Mouse (Mus musculus): Measurements from ENCODE around the gene Bnip1. TPM values are rescaled to one million over a fixed set of nuclear protein-coding genes. Genes with fewer than 3 reads are reported as not detected.

Gene Bnip1
- total RNA-seq (2022): 10 to 100 TPM; 21.9 to 33.2 (median 30.4) TPM

DNA sequence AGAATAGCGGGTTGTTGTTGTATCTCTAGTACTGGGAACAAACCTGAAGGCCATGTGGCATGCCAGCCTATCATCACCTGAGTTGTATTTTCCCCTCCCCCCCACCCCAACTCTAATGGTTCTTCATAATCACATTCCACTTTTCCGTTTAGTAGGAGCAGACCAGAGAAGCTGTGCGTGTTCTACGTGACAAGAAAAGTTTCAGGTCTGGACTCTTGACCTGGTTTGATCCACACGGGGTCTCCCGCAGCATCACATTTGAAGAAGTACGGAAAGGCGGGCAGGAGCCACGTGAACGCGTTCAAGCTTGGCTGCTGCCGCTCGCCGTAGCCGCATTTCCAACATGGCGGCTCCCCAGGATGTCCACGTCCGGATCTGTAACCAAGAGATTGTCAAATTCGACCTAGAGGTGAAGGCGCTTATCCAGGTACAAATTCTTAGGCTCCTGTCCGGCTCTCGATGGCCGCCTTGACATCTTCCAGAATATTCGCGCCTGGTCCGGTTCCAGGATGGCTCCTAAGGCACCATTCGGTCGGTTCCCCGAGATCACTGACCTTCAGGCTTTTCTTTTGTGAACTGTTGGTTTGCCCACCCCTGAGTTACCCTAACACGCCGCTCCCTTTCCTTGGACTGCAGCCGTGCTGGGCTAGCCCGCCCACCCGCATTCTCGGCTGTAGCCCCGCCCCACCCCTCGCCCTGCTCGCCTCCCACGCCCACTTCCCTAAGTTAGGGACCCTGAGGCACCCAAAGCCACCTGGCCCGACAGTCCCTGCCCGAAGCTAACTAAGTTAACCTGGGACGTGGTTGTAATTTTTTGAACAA, at the start of gene Bnip1:
Bnip1 (plus strand) TSS at position 317 of the 822 bp plus-strand sequence.
- DNase-seq (ENCODE audit: low spot score in 2 of 2): peak; percentile 47 to 52

DNA sequence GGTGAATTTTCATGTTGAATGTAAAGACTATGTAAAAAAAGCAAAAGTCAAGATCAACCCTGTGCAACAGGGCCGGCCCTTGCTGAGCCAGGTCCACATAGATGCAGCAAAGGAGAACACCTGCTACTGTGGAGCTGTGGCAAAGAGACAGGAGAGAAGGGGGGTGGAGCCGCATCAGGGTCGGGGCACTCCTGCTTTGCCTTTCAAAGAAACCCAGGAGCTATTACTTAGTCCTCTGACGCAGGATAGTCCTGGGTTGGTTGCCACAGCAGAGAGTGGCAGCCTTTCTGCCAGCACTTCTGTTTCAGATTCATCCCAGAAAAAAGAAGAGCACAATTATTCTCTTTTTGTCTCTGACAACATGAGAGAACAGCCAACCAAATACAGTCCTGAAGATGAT, 38.3 kb upstream of the Bnip1 start:
- no peak for DNase-seq (ENCODE audit: low spot score in 2 of 2)

DNA sequence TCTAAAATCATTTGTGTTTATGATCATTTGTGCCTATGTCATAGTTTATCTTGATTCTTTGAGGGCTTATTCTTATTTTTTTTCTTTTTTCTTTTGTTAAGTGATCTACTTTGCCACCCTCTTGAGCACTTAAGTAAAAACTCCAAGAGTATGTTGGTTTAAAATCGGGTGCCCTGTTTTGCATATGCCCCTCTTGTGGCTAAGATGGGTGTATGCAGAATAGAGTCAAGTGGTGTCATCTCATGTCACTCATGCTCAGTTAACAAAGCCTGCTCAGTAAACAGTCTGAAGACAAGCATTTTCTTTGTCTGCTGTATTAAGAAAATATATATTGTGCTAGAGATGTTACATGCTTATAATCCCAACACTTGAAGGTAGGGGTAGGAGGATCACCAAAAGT, 37.6 kb upstream of the Bnip1 start:
- no peak for DNase-seq (ENCODE audit: low spot score in 2 of 2)

DNA sequence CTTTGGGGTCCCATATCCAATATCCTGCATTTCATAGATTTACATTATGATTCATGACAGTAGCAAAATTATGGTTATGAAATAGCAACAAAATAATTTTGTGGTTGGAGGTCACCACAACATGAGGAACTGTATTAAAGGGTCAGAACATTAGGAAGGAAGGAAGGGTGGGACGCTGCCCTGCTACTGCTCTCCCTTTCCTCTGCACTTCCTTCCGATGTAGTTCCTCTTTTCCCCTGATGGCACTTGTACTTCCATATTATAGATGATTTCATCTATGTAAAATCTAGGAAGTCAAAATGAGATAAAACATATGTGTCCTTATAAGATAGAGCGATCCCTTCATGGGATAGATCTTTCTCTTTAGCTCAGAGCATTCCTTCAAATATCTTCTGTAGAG, 30.9 kb upstream of the Bnip1 start:
- no peak for DNase-seq (ENCODE audit: low spot score in 2 of 2)

DNA sequence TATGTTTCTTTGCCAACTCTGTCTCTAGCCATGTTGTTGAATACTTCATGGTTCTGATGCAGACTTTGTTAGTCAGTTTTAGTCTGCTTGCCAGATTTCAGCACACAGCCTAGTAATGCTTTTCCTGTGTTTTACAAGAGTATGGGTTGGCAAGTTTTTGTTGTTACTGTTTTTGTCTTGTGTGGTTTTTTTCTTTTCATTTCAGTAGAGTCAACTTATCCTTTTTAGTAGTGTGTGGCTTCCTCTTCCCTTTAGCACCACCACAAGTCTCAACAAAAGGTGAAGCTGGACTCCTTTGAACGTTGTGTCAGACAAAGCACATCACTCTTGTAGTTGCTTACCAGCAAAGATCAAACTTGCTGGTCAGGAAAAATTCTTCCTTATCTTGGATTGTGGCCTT, 28.6 kb upstream of the Bnip1 start:
- DNase-seq (ENCODE audit: low spot score in 2 of 2): no peak

DNA sequence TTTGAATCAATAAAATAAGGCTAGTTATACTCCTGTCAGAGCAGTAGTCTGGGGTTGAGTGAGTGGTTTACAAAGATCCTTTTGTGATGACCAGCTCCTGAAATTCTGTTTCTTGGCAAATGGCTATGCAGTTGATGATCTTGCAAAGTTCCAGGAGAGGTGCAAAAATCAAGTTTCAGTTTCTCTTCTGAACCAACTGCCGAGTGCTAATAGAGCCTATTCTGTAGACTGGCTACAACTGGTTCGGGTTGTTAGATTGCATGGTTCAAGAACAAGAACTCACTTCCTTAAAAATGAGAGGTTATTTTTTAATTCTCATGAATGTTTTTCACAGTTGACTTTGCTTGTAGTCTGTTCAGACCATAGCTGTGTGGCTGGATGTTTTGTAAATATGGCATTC, 27.4 kb upstream of the Bnip1 start:
- DNase-seq (ENCODE audit: low spot score in 2 of 2): no peak

DNA sequence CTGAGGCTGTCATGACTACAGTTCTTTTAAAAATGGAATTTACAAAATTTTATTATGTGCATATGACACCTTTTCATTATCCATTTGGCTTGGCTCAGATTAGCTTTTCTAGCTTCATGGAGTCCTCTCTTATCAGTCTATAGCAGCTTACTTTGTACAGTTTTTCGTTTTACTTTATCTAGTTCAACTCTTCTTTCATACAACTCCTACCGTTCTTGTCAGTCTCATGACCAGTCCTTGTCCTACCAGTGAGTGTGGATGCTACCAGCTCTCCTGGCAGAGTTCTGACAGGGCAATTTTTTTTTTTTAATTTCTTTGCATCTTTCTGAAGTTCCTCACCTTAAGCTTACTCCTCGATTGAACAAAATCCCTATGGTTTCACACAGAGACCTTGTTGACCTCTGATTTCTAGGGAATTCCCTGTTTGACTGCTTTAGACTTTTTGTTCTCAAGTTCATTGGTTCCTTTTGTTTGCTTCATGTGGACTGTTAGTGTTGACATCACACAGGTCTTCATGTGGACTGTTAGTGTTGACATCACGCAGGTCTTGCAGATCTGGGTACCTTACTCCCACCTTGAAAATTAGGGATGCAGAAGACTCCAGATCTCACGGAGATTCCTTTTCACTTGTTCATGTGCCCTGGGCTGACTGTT, 13.6 kb upstream of the Bnip1 start:
- DNase-seq (ENCODE audit: low spot score in 2 of 2): no peak

DNA sequence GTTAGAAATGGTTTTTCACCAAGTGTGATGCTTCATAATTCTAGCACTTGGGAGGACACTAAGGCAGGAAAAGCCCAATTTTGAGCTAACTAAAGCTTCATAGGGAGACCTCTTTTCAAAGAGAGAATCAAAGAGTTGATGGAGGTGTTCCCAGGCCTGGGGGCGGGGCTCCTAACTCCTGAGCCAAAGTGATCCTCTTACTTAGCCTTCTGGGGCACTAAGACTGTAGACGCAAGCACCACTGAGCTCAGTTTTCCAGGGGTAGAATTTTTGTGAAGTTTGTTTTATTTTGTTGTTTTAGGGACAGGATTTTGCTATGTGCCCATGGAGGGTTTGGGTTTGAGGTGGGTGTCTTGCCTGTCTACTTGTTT, 13.1 kb upstream of the Bnip1 start:
- no peak for DNase-seq (ENCODE audit: low spot score in 2 of 2)

DNA sequence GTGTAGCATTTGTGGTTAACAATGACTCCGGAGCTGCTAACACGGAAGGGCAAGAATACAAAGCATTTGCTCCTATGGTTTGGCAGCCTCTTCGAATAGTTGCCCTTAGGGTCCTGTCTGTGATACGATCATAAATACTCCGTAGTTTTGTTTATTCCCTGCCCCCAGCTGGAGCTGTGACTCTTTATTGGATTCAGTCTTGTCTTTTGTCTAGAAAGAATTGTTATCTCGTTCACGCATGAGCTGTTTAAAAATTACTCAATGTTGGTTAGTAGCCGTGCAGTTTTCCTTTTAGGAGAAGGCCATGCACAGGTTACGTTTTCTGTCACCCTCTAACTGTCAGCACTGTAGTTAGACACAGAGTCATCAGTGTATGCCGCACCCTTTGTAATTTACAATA, 4.7 kb upstream of the Bnip1 start:
- no peak for DNase-seq (ENCODE audit: low spot score in 2 of 2)

DNA sequence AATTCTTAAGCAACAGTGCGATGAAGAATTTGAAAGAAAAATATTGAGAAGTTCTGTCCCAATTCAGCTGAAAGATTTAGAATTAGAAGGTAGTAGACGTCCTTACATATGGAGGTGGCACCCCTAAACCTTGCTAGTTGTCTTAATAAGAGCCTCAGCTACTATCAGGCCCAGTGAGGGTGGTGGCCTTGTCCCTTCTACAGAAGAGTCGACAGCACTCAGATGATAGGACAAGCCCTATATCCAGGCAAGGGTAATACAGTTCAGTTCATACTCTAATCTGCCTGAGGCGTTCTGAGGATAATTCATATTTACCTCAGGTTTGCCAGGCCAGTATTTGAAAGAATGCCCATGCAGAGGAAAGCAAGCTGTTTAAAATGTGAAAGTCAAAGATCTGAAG, 2.9 kb upstream of the Bnip1 start:
- no peak for DNase-seq (ENCODE audit: low spot score in 2 of 2)

DNA sequence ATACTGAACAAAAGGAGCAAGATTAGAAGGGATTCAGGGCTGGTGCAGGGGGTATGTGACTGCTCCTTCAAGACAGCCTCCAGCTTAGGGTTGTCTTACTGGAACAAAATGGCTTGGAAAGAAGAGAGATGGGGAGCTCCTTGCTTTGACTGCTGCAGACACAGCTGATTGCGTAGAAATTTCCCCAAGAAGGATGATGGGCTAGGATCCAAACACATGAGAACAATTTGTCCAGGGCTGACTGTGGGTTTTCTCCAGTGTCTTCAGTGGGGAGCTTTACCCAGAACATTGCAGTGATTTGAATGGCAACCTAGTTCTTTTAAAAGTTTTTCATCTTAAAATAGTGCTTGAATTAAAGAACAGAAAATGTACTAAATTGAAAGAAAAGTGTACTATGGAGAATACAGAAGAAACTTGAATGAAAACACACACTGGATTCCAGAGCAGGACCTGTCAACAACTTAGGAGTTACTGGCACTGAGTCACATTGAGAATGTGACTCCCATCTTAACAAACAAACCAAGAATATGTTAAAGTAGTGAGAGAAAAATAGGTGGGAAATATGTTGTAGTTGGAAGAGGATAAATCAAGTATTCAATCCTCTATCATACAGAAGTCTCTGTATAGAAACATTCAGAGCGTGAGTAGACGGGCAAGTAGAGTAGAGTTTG, 2.3 kb upstream of the Bnip1 start:
- no peak for DNase-seq (ENCODE audit: low spot score in 2 of 2)

DNA sequence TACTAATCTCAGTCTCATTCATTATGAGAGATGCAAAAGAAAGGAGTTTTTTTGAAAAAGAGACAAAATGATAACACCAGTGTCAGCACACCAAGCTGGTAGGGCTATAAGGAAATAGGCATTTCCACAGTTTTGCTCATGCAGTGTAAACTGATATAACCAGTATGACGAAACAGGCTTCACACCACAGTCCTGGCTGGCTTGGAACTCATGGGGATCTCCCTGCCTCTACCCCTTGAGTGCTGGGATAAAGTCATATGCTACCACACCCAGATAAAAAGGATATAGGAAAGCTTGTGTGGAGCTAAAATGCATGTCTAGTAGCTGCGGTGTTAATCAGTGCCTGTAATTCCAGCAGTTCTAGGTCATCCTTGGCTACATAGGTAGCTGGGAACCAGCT, 1.4 kb upstream of the Bnip1 start:
- DNase-seq (ENCODE audit: low spot score in 2 of 2): no peak

DNA sequence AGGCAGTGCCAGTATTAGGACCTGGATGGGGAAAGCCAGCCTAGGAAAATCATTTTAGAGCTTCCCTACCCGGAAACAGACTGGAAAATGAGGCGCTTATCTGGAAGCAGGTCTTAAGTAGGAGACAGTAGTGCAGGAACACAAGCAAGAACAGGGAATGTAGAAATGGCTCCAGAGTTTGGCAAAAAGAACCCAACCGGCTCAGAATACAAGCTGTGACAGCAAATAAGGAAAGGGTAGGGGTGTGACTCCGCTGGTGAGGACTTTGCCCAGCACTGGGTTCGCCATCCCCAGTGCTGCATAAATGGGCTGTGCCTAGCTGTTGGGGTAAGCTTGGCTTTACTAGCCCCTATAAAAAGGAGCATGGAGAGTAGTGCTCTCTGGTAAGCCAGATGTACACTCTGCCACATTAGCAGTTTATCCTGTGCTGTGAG, 761 bp downstream of the Bnip1 start:
- no peak for DNase-seq (ENCODE audit: low spot score in 2 of 2)

DNA sequence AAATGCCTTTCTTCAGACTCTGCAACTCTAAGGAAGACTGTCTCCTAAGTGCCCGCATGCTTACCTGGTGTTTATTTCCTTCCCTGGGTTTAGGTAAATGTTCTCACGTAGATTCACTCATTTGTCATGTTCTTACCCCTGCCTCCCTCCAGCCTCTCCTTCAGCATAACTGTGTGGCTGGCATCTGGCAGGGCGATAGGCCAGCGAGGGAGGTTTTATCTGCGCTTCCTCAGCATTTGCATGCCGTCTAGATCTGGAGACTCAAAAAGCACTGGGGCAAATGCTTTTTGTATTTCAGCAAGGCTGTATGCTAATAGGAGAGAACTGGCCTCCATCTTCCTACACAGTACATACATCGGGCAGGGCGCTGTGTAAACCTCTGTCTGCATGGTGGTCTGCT, 3.7 kb downstream of the Bnip1 start:
- no peak for DNase-seq (ENCODE audit: low spot score in 2 of 2)

DNA sequence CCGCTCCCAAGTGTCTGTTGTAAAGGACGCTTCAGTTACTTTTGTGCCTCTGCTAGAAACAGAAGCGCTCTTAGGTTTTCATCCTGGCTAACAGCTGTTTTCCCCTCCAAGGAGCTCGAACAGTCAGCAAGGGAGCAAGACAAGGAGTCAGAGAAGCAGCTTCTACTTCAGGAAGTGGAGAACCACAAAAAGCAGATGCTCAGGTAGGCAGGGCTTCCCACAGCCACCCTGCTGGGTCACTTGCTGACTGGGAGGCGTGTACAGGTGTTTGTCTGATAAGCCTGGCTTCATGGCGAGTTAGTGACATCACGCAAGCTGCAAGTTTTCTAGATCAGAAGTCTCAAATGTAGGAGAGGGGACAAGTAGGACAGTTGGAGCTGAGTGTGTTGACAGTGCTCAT, 5.7 kb downstream of the Bnip1 start:
- no peak for DNase-seq (ENCODE audit: low spot score in 2 of 2)

DNA sequence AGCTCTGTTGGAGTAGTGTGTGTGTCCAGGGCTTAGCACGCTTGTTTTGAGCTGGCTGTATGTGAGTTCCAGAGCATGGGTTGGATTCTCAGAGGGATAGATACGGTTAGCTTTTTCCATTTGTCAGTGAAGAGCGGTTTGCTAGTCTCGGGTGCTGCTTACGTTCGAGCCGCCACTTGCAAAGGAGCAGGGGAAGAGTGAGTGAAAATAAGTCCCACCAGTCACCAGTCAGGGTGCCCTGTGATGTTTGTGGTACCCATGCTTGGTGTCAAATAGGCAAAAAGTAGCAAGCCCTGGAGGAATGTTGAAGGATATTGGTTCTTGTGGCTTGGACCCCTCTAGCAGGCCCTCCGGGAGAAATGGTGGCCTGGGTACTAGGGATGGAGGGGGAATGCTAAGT, 8.1 kb downstream of the Bnip1 start:
- DNase-seq (ENCODE audit: low spot score in 2 of 2): no peak

DNA sequence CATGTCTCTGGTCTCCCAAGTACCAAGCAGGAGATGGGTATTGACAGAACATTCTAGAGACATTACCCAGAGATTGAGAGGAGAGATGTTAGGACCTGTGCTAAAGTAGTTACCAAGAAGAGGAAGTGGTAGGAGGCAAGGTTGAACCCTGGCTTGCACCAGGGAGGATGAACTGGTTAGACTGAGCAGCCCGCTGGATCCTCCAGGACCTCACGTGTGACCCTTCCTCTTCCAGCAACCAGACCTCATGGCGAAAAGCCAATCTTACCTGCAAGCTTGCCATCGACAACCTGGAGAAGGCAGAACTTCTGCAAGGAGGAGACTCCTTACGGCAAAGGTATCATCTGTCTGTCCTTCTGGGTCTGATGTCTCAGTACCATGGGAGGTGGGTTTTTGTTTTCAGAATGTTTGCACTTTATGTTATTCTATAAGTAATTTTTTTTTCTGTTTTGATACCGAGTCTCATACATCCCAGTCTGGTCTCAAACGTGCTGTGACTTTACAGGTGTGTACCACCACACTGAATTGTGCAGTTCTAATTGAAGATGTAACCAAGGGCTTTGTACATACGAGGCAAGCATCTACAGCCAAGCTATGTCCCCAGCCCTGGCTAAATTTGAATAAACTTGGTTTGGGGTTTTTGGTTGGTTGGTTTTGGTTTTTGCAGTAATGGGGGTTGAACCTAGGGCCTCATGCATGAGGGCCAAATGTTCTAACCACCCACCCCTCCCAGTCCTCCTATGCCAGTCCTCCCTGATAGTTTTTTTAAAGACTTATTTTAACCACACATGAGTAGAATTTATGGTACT, 8.8 kb downstream of the Bnip1 start:
- no peak for DNase-seq (ENCODE audit: low spot score in 2 of 2)

DNA sequence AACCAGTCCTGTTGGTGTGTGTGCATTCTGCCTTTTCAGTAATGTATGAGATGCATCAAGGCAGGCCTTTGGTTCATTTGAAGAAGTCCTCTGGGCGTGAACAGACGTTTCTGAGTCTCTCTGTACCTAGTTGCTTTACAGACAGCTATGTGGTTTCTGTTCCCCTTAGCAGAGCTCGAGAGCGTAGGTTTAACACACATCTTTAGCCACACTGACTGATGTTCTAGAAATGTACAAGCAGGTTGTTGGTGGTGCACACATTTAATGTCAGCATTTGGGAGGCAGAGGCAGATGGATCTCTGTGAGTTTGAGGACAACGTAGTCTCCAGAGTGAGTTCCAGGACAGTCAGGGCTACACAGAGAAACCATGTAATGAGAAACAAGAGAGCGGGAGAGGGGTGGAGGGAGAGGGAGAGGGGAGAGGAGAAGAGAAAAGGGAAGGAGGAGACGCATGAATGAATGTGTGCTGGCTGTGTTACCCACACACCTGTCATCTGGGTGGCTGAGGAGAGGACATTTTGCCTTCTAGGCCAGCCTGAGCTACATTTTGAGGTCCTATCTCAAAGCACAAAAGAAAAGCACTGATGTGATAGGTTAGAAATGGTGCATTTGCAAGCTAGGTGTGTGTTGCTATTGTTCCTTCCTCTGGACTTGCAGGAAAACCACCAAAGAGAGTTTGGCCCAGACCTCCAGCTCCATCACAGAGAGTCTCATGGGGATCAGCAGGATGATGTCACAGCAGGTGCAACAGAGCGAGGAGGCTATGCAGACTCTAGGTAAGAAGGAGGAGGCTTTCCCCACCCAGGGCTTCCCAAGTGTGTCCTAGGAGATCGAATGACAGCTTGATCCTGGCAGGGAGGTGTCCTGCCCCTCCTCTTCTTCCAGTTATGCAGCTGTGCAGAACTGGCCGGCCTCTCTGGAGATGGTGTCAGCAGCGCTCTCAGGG, 9.7 kb downstream of the Bnip1 start:
- no peak for DNase-seq (ENCODE audit: low spot score in 2 of 2)

DNA sequence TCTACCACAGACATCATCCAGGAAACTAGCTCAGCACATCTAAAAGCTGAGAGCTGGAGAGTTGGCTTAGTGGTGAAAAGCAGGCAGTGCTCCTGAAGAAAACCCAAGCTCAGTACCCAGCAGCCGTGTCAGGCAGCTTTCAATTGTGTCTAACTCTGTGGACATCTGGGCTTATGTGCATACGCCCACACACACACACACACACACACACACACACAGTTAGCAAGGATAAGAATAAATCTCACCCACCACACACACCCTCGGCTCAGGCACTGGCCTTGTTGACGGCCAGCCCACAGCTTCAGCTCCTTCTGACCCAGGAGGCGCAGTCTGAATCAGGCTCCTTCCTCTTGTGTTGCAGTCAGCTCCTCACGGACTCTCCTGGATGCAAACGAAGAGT, 10.7 kb downstream of the Bnip1 start:
- no peak for DNase-seq (ENCODE audit: low spot score in 2 of 2)

DNA sequence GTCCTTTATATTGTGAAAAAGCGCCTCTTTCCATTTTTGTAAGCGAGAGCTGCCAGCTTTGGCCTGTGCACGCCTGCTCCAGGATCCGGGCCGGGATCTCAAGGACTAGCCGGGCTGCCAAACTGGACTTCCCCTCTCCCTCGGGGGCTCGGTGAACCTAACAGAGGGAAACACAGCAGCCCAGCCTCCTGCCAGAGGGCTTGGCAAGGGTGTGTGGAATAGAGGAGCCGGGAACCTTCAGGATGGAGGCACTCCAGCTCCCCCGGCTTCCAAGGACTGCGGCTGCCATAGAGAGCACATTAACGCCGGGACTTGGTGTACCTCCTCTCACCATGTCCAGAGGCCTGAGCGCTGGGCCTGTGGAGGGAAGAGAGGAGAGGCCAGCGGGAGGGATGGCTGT, 11.2 kb downstream of the Bnip1 start:
- peak; percentile 39 to 65 for DNase-seq (ENCODE audit: low spot score in 2 of 2)
